Mouse (Mus musculus): ENCODE measurements around the gene Usp2. TPM values are rescaled to one million over a fixed set of nuclear protein-coding genes. Genes with fewer than 3 reads are reported as not detected.

Usp2 gene
- polyA plus RNA-seq, 1 experiment from 2014 or later = 12.7 TPM

Other genes with a start within 250 kb of the Usp2 start
- gene Thy1, start 23.6 kb upstream of the Usp2 start, polyA plus RNA-seq (2014; fragmentation: Nextera tagmentation; extraction: Ambion mirVana) = 1.8 and 2.4 TPM in 2 replicates
- gene Mfrp, start 34.7 kb downstream of the Usp2 start, polyA plus RNA-seq (2014; fragmentation: Nextera tagmentation; extraction: Ambion mirVana) = 0.17 and 0.32 TPM in 2 replicates
- gene C1qtnf5, start 40.2 kb downstream of the Usp2 start, polyA plus RNA-seq (2014; fragmentation: Nextera tagmentation; extraction: Ambion mirVana) = 0.53 and 0.56 TPM in 2 replicates
- 0.08 TPM in 1 of 2 replicates, not detected in the other for gene Gm49380, start 46.5 kb downstream of the Usp2 start, polyA plus RNA-seq (2014; fragmentation: Nextera tagmentation; extraction: Ambion mirVana)
- gene Rnf26, start 46.5 kb downstream of the Usp2 start, polyA plus RNA-seq (2014; fragmentation: Nextera tagmentation; extraction: Ambion mirVana) = 59.5 and 65.9 TPM in 2 replicates
- gene Mcam, start 67.4 kb downstream of the Usp2 start, polyA plus RNA-seq (2014; fragmentation: Nextera tagmentation; extraction: Ambion mirVana) = 18.3 and 20.1 TPM in 2 replicates
- 16.4 and 17.4 TPM in 2 replicates for gene Cbl, start 167.0 kb downstream of the Usp2 start, polyA plus RNA-seq (2014; fragmentation: Nextera tagmentation; extraction: Ambion mirVana)
- not detected in 2 replicates for gene Ccdc153, start 173.7 kb downstream of the Usp2 start, polyA plus RNA-seq (2014; fragmentation: Nextera tagmentation; extraction: Ambion mirVana)
- gene Pdzd3, start 184.4 kb downstream of the Usp2 start, polyA plus RNA-seq (2014; fragmentation: Nextera tagmentation; extraction: Ambion mirVana) = not detected in 2 replicates
- gene Nlrx1, start 201.6 kb downstream of the Usp2 start, polyA plus RNA-seq (2014; fragmentation: Nextera tagmentation; extraction: Ambion mirVana) = 2.6 TPM in 2 replicates
- 1.6 and 2.0 TPM in 2 replicates for gene Abcg4, start 221.6 kb downstream of the Usp2 start, polyA plus RNA-seq (2014; fragmentation: Nextera tagmentation; extraction: Ambion mirVana)
- gene Hinfp, start 238.7 kb downstream of the Usp2 start, polyA plus RNA-seq (2014; fragmentation: Nextera tagmentation; extraction: Ambion mirVana) = 17.2 and 19.6 TPM in 2 replicates